Mouse (Mus musculus): ENCODE data around the gene Macrod2.
A peak's percentile ranks its signal among the peaks of the same experiment; 100 is the strongest.

Gene Macrod2

DNA sequence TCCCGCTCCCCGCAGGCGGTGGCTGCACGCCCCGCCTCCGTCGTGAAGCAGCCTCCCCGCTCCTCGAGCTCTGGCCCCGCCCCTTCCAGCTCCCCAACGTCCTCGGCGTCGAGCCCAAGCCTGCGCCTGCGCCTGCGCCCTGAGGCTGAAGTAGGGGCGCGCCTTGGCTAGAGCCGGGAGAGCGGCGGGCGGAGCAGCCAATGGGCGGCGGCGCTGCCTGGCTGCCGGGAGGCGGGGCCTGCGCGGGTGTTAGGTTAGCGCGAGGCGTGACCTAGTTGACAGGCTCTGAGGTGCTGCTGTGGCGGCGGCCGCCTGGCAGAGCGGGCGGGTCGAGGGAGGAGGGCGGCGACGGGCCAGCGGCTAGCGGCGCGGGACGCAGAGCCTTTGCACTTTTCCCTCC is at the start of gene Macrod2:
Gene Macrod2, plus strand, starts transcription at position 131 of the 400 bp plus-strand sequence.
- peak; percentile 98 to 99 for DNase-seq

DNA sequence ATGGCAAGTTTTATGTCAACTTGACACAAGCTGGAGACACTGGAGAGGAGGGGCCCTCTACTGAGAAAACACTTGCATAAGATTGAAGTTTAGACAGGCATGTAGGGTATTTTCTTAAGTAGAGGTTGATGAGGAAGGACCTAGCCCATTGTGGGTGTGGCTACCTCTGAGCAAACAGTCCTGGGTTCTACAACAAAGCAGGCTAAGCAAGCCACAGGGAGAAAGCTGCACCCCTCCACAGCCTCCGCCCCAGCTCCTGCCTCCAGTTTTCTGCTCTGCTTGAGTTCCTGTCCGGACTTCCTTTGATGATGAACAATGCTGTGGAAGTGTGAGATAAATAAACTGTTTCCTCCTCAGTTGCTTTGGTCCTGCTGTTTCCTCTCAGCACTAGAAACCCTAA is 35.2 kb upstream of the Macrod2 start:
- DNase-seq, result no peak

DNA sequence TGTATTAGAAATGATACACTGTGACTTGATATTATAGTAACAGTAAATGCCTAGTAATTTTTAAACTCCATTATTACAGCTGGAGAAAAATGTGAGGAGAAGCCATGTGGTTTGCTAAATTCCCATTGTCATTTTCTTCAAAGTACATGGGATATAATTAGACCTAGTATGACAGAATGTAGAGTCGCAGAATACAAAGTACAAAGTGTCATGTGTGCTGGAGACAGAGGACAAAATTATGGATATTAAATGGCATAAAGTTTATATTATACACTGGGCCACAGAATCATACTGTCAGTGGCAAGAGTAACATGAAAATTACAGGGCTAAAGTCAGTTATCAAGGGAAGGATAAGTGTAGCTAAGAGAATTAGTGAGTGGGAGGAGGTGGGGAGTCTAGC is 30.3 kb upstream of the Macrod2 start:
- no peak for DNase-seq

DNA sequence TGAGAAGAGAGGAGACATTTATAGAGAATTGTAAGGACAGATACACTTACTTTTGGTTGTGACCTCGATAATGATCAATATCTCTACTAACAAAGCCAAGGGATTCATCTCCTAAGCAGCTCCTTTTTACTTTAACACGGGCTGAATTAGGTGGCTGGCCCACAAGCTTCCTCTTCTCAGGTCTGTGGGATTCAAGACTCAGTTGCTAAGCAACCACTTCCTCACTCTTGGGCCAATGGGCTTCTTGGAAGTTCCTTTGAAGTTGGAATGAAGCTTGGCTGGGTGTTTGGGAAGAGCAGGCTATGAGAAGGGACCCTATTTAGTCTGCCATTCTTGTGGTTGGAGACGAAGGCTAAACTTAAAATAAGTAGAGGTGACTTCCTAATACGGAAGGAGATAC is 5.6 kb upstream of the Macrod2 start, which contains the start of gene Sel1l2:
Gene Sel1l2, minus strand, starts transcription at position 182 of the 400 bp plus-strand sequence.
- DNase-seq, result no peak

DNA sequence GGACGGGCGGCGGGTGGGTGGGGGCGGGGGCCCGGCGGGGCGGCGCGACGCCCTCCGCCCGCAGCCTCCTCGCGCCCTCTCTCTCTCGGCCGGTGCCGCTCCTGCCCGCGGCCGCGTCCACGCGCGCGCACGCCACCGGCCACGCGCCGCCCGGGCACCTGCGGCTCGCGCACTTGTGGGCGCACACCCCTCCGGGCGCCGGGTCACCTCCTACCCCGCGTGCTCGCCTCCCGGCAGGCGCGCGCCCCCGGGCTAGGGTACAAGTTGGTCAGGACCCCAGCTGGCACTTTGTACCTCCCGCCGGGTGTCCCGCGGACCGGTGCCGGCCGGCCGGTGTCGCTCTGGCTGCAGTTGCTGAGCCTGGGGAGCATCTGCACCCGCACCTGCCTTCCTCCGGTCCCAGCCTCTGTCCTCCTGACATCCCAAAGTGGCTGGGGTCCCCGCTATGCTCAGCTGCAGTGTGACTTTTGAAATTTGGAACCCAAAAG is 679 bp downstream of the Macrod2 start:
- DNase-seq, result peak; percentile 58 to 64

DNA sequence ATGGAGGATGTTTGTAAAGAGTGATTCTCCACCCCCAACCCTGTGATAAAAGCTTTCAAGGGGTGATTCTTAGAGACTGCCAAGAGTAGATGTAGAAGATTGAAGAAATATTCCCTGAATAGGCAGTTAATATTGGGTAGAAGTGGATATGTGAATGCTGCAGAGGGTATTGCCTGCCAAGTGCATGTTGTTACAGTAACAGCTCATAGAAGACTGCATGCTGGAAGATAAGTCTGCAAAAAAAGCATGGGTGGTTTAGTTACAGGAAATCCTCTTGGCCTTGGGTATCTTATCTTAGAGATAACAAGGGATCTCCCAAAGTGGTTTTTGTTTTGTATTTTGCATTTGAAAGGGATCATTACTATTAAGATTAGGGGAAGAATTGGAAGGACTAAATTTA is 30.7 kb downstream of the Macrod2 start:
- no peak for DNase-seq

DNA sequence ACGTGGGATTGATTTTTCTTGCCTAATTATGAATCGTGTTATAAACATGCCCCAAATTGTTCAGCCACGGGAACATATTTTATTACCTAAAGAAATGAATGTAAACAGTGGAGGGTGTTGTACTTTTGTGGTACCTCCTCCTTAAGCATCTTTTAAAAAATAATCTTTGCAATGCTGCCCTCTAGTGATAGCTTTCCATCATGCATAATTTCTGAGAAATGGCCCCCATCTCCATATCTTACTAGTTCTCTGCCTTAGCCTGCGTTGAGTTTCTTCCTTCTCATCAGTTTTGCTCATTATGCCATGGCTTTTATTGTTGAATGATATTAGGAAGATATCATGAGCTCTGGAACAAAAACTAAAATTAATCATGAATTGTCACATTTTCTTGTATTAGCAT is 32.2 kb downstream of the Macrod2 start:
- DNase-seq, result peak in 1 of 2 experiments; percentile 16

DNA sequence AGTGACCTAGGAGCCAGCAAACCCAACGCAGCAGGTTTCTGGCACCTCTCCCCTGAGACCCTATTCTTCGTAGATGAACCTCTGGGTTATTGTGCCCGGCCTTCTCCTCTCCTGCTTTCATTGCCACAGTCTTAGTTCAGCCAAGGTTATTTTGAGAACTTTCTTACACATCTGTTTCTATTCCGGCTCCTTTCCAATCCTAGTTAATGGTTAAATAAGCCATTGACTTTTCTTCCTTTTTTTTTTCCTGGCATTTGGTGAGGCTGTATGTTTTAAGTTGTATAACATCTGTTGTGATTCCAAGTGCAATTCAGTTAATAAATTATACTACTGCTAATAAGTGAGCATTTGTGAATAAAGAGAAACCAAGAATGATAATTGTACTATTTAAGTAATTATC is 44.0 kb downstream of the Macrod2 start:
- no peak for DNase-seq

DNA sequence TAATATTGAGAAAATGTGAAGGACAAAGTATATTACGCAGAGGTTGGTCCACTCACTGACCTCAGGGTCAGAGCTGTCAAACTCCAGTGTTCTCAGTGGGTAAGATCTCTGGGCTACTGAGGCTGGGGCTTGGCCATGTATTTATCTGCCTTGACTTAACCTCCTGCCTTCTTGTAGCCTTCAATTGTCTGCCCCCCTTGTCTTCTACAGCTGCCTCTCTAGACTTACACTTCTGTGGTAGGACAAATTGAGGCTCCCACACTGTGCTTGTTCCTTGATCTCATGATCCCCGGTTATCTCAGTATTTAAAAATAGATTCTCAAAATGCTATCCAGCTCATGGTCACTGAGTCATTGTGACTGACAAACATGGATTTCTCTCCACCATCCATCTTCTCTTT is 53.5 kb downstream of the Macrod2 start:
- no peak for DNase-seq

DNA sequence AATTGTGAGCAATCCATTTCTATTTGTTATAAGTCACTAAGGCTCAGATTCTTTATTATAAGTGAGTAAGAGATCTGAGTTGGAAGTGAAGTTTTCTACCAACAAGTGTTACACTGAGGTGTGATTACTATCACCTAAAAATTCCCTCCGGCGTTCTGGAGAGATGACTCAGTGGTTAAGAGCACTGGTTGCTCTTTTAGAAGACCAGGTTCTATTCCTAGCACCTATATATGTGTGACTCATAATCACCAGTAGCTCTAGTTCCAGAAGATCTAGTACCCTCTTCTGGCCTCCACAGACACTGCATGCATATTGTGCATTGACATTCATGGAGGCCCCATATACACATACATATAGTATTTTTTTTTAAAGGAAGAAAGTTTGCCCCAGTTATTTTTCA is 80.7 kb downstream of the Macrod2 start:
- DNase-seq, result no peak

DNA sequence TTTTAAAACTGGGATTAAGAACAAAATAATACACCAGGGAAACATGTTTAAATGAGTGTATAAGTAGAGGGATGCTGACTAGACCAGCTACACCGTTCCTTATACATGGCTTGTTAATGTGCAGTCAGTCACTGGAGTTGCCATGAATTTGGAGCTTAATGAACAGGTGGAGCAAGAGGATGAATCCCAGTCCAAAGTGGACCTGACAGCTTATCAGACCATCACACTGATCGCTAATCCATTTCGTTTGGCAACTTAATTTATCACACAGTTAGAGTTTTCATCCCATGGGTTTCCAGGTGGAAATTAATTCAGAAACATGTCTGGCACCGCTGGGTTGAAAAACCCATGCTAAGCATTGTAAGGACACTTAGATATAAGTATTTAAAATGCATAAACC is 81.8 kb downstream of the Macrod2 start:
- no peak for DNase-seq

DNA sequence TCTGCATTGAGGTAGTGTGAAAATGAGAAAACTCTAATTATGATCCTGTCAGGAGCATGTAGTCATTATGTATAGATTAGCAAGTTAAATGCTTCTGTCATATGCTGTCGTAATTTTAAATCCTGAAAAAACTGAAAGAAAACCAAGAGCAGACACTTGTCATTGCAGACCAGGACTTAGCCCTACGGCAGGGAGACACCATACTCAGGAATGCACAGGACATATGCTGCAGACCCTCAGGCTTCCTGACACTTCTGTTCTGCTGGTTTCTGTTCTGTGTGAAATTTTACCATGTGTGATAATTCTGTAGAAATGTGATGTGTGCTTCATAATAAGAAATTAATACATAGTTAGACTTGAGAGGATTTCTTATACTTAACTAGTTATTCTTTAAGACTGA is 87.5 kb downstream of the Macrod2 start:
- DNase-seq, result no peak

DNA sequence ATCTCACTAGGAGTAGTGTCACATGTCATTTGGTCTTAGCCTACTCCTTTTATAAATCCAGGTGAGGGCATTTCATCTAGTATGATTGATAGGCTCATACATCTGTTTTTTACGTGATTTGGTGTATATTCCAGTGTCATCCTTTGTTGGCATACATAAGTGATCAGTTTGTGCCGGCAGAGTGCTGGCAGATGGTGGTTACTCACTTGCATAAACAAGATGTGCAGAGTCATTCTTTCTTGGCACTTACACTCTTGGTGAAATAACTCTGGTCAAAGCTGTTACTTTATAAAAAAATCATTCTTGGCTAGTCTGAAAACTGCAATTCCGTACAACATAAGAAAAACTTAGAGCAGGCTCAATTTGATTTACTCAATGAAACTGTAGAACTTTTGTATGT is 102.6 kb downstream of the Macrod2 start:
- no peak for DNase-seq

DNA sequence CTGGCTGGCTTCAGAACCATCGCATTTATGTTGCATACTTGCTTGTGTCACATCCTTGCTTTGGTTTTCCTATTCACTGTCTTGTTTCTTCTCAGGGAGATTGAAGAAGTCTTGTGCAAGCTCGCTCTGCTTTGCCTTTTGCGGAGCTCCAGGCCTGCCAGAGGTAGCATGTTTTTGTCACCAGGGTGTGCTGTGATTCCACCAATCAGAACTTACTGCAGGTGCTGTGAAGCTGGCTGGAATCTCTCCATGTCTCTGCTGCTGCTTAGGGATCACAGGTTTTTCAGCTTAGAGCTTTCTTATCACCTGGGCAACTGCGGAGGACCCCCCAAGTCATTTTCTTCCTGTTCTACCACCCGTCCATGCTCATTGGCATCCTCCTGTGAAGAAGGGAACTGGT is 105.8 kb downstream of the Macrod2 start:
- peak; percentile 59 to 69 for DNase-seq

DNA sequence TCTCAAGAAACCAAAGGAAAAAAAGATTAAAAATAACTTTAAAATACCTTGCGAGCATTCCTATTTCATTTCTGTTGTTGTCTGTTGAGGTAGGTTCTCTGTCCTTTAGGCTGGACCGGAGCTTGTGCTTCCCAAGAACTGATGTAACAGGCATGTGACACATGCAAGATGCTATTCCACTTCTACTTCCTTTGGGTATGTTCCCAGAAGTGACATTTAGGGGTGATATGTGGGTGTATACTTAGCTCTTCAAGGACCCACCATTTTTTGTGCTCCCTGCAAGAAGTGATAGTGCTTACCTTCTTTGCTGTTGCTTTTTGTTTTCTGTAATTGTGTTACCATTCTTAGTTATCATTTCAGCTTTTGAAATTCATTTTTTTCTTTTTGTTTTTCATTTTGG is 126.4 kb downstream of the Macrod2 start:
- DNase-seq, result no peak

DNA sequence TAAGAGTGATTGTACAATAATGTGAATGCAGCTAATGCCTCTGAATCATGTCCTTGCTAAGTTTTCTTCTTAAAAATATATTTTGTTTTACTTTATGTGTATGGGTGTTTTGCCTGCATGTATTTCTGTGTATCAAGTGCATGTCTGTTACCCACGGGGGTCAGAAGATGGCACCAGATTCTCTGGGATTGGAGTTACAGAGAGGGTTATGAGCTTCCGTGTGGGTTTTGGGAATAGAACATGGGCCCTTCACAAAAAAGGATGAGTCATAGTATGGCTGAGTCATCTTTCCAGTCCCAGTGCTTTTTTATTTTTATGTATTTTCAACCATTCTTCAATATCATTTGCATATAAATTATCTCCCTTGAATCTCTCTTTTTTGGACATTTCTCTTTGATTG is 135.1 kb downstream of the Macrod2 start:
- no peak for DNase-seq

DNA sequence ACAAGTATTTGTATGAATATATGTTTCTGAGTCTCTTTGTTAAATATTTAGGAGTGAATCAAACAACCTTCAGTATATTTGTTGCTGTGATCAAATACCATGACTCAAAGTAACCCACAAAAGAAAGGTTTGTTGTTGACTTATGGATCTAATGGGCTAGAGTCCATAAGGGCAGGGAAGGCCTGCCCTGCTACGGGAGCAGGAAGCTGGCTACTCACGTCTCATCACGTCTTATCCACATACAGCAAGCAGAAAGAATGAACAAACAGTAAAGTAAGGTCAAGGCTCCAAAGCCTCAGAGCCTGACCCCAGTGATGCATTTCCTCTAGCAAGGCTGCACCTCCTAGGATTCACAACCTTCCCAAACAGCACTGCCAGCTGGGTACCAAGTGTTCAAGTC is 136.9 kb downstream of the Macrod2 start:
- DNase-seq, result no peak

DNA sequence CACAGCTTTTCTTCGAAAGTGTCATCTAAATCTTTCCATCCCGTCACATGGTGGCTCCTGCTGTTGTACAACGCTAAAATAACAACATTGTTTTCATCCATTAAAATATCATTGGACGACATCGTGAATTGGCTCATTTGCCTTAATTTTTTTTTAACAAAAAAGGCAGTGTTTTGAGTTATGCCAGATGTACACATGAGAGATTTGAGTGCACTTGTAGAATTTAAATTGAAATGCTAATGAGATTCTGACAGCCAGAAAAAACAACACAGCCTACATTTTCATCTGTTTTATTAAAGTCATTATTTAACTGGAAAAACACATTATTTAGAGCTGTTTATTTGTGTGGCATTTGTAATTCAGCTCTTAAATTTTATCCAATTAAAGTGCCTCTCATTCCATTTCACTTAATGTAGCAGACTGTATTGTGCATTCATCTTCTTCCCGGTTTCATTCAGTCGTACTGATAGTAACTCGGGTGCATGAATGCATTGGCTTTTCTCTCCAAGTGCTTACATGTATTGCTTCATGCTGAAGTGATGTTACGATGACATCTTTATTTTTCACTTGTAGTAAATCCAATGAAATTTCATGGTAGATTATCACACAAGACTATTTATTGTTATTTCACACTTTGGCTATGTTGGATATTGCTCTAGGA is 137.9 kb downstream of the Macrod2 start:
- DNase-seq, result no peak

DNA sequence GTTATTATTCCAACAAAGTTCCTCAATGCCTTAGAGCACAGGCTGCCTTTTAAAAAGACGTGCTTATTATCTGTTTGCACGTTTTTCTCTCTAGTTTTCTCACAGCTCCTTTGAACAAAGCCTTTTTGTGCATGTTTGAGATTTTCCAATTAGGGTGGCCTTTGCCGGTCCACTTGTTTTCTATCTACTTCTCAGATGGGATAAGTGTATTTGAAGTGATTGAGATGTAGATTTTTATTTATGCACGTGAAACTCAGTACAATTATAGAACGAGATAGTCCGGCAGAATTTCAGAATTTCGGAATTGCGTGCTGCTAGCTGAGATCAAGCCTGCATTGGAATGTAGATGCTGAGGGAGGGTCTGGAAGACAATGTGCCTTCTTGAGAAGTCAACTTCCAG is 138.5 kb downstream of the Macrod2 start:
- no peak for DNase-seq

DNA sequence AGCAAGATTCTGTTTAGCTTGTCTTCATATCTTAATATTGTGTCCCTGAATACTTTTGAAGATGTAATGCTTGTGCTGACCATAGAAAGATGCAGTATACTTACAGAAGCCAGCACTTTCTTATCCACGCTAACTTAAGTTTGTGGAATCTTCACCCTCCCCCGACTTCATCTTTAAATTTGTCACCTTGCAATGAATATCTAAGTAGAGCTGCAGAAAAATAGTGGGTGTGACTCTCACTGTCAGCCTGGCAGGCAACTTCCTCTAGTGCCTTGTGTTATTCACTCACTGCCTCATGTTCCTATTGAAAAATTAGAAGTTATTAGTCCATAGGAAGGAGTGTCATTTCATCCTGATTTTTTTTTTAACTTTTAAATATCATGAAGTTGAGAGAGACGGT is 139.5 kb downstream of the Macrod2 start:
- DNase-seq, result no peak

DNA sequence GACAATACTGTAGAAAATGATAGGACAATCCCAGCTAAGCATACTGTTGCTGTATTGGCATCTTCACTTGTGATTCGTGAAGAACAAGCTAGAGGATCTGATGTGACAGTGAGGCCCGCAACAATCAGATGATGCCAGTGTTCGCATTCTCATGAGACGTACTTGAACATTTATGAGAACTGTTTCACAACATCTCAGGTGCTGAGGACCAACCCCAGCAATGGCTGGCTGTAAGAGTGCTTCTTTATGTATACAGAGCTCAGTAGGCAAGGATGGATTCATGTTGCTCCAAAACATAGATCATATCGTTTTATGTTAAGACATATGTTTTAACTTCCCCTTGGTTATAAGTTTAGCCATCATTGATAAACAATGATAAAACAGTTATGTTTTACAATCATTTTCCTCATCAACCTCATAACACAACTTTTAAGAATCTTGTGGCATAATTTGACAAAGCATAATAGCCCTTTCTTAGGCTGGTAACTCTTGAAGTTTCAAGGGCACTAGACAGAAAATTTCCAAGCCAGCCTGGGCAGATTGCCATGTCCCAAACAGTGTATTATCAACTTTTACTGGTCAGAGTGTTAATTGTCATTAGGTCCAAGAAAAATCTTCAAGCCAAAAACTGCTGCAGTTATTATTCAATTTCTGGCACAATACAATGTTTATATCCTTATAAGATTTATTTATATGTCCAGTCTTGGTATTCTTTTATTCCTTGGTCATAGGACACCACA is 140.9 kb downstream of the Macrod2 start:
- DNase-seq, result no peak

DNA sequence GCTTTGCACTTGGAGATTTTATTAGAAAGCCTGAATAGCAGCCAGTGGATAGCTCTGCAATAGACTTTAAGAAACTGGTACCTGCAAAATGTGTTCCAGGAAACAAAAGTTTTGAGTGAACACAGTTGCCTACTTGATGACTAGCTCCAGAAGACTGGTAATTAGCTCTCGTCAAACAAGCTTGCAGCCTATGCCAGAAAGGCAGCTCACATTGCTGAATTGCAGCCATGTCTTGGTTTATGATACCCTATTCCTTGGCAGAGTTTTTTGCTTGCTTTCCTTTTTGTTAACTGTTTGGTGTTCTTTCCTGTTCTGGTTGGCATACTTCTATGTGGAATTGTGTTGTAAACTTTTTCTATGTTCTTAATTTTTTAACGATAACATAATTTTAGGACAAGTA is 154.2 kb downstream of the Macrod2 start:
- DNase-seq, result no peak

DNA sequence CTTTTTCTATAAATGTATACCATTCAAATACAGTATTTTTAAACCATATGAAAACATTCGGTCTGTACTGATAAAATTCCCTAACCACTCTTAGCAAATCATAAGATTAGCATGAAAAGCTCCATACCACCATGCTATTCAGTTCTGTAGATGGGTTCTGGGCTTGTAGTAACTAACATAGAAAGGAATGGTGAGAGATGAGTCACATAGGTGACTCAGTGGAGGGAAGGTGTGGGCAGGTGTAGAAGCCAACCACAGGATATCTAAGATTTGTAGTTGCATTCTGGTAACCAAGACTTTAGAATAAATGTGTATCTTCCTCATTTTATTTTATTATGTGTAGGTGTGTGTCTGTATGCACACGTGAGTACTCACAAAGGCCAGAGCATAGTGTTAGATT is 166.3 kb downstream of the Macrod2 start:
- no peak for DNase-seq

DNA sequence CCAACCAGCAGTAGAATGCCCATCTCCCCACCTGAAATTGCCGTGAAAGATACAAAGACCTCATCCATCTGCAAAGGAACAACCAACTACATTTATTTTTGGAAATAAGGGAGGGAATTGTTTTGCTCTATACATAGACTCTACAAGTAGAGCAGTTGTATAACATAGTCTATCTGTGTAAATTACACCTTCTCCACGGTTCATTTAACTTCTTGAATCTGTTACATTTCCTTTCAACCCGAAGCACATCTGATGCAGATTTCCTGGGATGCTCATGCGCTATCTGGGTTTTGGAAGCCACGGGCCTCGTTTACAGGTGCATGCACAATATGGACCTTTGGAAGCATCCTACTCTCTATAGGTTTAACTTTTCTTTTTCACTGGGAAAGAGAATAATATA is 175.8 kb downstream of the Macrod2 start:
- DNase-seq, result no peak
